14 mouse cellular contexts compared by ENCODE assay signal in genomic region chr2:29436376-29436775, GRCm38 (mm10).
DNase-seq lines count a peak whose midpoint lies in the region.
"Had no signal": no experiment of that assay in that cellular context is flagged by ENCODE, and none has a peak within 500 bp of the region (broad histone marks: within the 10 kb centered on the region; RNA-seq: fewer than 3 reads in every experiment).

No protein-coding gene starts in this region.

- DNase-seq in cerebellum, adult 11 months: peak; percentile 22
- DNase-seq in cerebellum, postnatal 4 days (ENCODE audit: low spot score in 2 of 2): no peak
- DNase-seq in layer of hippocampus, adult 9-11 months: peak; percentile 28
- no peak for DNase-seq in layer of hippocampus, postnatal 14 days (ENCODE audit: low spot score in 2 of 2)
- peak; percentile 40 to 65 for DNase-seq in cerebellum, postnatal 14 days
- no peak for DNase-seq in spleen, postnatal 36 days (ENCODE audit: low spot score in 2 of 2)
- DNase-seq in lung, postnatal 4 days: no peak
- DNase-seq: adrenal gland, adult 2 months; heart, postnatal 14 days; kidney, adult 8-10 months; lung, postnatal 14 days; retina, postnatal 1 day; right cerebral cortex, postnatal 14 days; thymus, postnatal 14 days had no signal

Comparison
In these comparisons a context has a peak if more than half of its experiments do, and no peak if none do; other contexts are left out.
1. DNase-seq: peak in cerebellum, adult 11 months (single experiment), layer of hippocampus, adult 9-11 months (single experiment) and cerebellum, postnatal 14 days (2 of 2); none in cerebellum, postnatal 4 days (0 of 2), layer of hippocampus, postnatal 14 days (0 of 2), spleen, postnatal 36 days (0 of 2) and lung, postnatal 4 days (0 of 2).